Mouse (Mus musculus): ENCODE results near the gene Dmrt1.
A peak's percentile ranks its signal among the peaks of the same experiment; 100 is the strongest.

Dmrt1 gene

GRCm38 (mm10) chr19:25622291-25623251, 117.2 kb downstream of the Dmrt1 start:
- no peak for DNase-seq (ENCODE audit: low read depth, low spot score)

GRCm38 (mm10) chr19:25628490-25628889, 123.1 kb downstream of the Dmrt1 start:
- DNase-seq (ENCODE audit: low read depth, low spot score) = peak; percentile 28

DNA sequence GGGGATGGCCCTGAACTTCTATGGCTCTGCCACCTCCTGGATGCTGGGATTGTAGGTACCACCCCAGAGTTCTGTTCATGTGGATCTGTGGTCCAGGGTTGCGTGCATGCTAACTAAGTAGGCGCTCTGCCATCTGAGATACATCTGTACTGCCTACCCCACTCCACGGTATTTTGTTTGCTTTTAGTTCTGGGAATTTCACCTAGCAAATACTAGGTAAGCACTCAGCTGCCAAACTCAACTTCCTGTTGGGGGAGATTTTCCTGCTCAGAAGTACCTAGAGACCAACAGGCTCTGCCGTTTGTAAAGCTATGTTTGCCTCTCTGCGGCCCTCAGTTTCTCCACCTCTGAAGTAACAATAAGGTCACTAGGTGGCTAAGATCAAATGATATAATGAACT, 129.7 kb downstream of the Dmrt1 start:
- DNase-seq (ENCODE audit: low read depth, low spot score) = no peak

- no peak for DNase-seq (ENCODE audit: low read depth, low spot score)
Observed at GRCm38 (mm10) chr19:25635622-25636244, 130.3 kb downstream of the Dmrt1 start.

DNA sequence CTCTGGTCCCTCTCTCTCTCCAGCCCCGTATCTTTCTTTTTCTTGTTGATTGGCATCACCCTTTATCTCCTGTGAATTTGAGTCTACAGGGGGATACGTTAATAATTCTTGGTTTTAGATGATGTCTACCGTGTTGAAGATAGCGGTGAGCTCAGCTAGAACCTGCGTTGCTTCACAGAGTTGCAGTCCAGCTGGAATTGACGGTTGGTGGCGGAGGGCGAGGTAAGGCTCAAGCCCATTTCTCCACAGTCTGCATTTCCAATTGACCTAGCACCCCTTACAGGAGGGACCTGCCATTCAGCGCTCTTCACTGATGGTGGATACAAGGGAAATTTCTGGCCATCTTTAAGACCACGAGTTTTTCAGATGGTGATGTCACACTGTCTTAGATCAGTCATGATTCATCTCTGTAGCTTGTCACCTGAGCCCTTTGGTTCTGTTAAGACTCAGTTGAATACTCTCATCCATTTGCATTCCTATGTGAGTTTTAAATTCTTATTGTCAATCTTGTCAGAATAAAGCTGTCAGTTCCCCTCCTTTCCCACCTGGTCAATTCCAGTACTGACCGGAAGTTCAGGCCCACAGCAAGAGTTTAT, 133.4 kb downstream of the Dmrt1 start:
- DNase-seq (ENCODE audit: low read depth, low spot score) = no peak

- no peak for DNase-seq (ENCODE audit: low read depth, low spot score)
Observed at GRCm38 (mm10) chr19:25641786-25642185, 136.4 kb downstream of the Dmrt1 start.

DNA sequence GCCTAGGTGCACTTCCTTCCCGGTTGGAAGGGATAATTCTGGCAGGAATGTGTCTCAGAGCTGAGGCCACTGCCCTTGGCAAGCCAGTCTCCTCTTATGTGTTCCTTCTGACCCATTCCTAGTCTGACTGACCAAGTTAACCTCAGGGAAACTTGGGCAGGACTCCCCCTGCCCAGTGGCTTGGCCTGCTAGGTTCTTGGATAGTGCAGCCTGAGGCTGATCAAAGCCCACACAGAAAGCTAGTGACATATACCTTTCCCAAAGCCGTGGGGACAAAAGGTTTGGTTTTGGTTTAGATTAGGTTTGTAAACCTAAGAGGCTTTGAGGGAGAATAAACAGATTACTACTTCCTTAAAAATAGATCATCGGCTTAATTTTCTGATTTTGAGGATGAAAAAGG, 141.7 kb downstream of the Dmrt1 start:
- no peak for DNase-seq (ENCODE audit: low read depth, low spot score)

DNA sequence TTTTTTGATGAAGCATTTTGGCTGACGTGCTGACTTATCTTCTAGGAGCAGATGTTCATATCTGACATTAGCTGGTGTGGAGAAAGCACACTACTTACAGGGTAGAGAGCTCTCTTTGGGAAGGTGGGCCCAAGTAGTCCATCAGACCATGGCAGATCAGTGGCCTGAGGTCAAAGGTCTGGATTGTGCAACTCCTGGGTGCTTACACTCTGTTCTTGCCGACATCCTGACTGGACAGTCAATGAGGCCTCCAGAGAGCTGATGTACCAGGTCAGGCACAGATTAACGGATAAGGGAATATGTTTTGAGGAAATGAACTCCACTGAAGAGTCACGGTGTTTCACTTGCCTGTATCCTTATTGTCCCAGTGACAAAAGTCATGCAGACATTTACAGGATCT, 143.3 kb downstream of the Dmrt1 start:
- DNase-seq (ENCODE audit: low read depth, low spot score) = no peak

GRCm38 (mm10) chr19:25650474-25650873, 145.1 kb downstream of the Dmrt1 start:
- DNase-seq (ENCODE audit: low read depth, low spot score) = no peak

GRCm38 (mm10) chr19:25652560-25652959, 147.1 kb downstream of the Dmrt1 start:
- peak; percentile 19 for DNase-seq (ENCODE audit: low read depth, low spot score)

Measured in telencephalon, adult 2 months (tissue).